In genomic region chr11:94324618-94325017, GRCm38 (mm10) we compare ENCODE assay signal across 43 mouse cellular contexts. TPM values are rescaled to one million over a fixed set of nuclear protein-coding genes. Genes with fewer than 3 reads are reported as not detected.
"Had no signal": no experiment of that assay in that cellular context is flagged by ENCODE, and none has a peak within 500 bp of the region (broad histone marks: within the 10 kb centered on the region; RNA-seq: fewer than 3 reads in every experiment).

No protein-coding gene starts in this region.

- ATAC-seq: hindbrain, embryonic 16.5 days; hindbrain, postnatal 0 days; inflammation-experienced regulatory T-cells, adult 6 months; intestine, embryonic 15.5 days; intestine, embryonic 16.5 days; intestine, postnatal 0 days had no signal

- H3K4me2 ChIP-seq: heart, embryonic 11.5 days; heart, embryonic 12.5 days; heart, embryonic 13.5 days; heart, embryonic 15.5 days; hindbrain, embryonic 12.5 days; hindbrain, embryonic 13.5 days; hindbrain, embryonic 14.5 days; hindbrain, embryonic 15.5 days; intestine, embryonic 15.5 days; kidney, embryonic 15.5 days had no signal

- H3K36me3 ChIP-seq: heart, embryonic 12.5 days; hindbrain, embryonic 12.5 days; hindbrain, embryonic 13.5 days; hindbrain, embryonic 15.5 days; intestine, embryonic 15.5 days had no signal

- H3K4me3 ChIP-seq: heart, embryonic 12.5 days; heart, embryonic 13.5 days; heart, embryonic 15.5 days; hindbrain, embryonic 10.5 days; hindbrain, embryonic 12.5 days; hindbrain, embryonic 13.5 days; hindbrain, embryonic 15.5 days; intestine, embryonic 15.5 days; kidney, embryonic 15.5 days; layer of hippocampus, adult 2 months had no signal

- H3K9me3 ChIP-seq: heart, embryonic 12.5 days; heart, embryonic 13.5 days; heart, embryonic 15.5 days; hindbrain, embryonic 10.5 days; hindbrain, embryonic 12.5 days; hindbrain, embryonic 13.5 days; hindbrain, embryonic 15.5 days; intestine, embryonic 15.5 days; kidney, embryonic 15.5 days had no signal

- DNase-seq: heart, postnatal 10 days; heart, postnatal 14 days; heart, postnatal 36 days; heart, postnatal 4 days; kidney, adult 11 months; kidney, adult 18-20 months; kidney, adult 2 months; kidney, adult 8-10 months; kidney, adult 9 months; kidney, postnatal 10 days; kidney, postnatal 14 days; kidney, postnatal 25 days; kidney, postnatal 36 days; kidney, postnatal 4 days; layer of hippocampus, adult 9-11 months; layer of hippocampus, postnatal 36 days had no signal

- H3K27ac ChIP-seq: heart, embryonic 13.5 days; heart, embryonic 15.5 days; hindbrain, embryonic 10.5 days; hindbrain, embryonic 12.5 days; hindbrain, embryonic 13.5 days; hindbrain, embryonic 14.5 days; hindbrain, embryonic 15.5 days; hindbrain, postnatal 0 days; intestine, embryonic 15.5 days; kidney, embryonic 15.5 days; kidney, postnatal 0 days; layer of hippocampus, adult 2 months had no signal

- H3K9ac ChIP-seq: heart, embryonic 12.5 days; heart, embryonic 13.5 days; heart, embryonic 15.5 days; hindbrain, embryonic 12.5 days; hindbrain, embryonic 13.5 days; hindbrain, embryonic 14.5 days; hindbrain, embryonic 15.5 days; intestine, embryonic 15.5 days; kidney, embryonic 15.5 days had no signal

- H3K27me3 ChIP-seq: heart, embryonic 12.5 days; heart, embryonic 13.5 days; heart, embryonic 15.5 days; hindbrain, embryonic 12.5 days; hindbrain, embryonic 13.5 days; hindbrain, embryonic 15.5 days; intestine, embryonic 15.5 days; kidney, embryonic 15.5 days had no signal

RNA-seq across cellular contexts. Expression of gene Gm21885, which starts 42.9 kb away (rescaled TPM):
- total RNA-seq: heart, postnatal 10 days; heart, postnatal 14 days; heart, postnatal 25 days; heart, postnatal 4 days; hindbrain, postnatal 0 days; layer of hippocampus, adult 18-20 months; layer of hippocampus, adult 2 months; layer of hippocampus, adult 8-10 months; layer of hippocampus, postnatal 10 days; layer of hippocampus, postnatal 14 days; layer of hippocampus, postnatal 25 days; layer of hippocampus, postnatal 36 days; left cerebral cortex, adult 18-20 months had no signal
- polyA plus RNA-seq: heart, embryonic 11.5 days; heart, embryonic 12.5 days; heart, embryonic 13.5 days; heart, embryonic 15.5 days; heart, embryonic 16.5 days; hindbrain, embryonic 10.5 days; hindbrain, embryonic 14.5 days; hindbrain, embryonic 16.5 days; hindbrain, postnatal 0 days; kidney, adult 2 months; kidney, embryonic 15.5 days; kidney, embryonic 16.5 days had no signal
